Mouse (Mus musculus): ENCODE measurements around the gene Cnst. TPM values are rescaled to one million over a fixed set of nuclear protein-coding genes. Genes with fewer than 3 reads are reported as not detected.

Gene Cnst
- polyA plus RNA-seq, 1 experiment from 2014 or later, result 18.0 TPM

- H3K4me3 ChIP-seq, result no peak overlapping the region
- no peak for ATAC-seq (ENCODE audit: borderline replicate concordance, extremely low read depth, low FRiP score, low TSS enrichment)
- no peak overlapping the region for H3K9ac ChIP-seq
- H3K27me3 ChIP-seq, result no peaks in the 10 kb centered on the region
- H3K4me1 ChIP-seq, result 0 out of 2 replicates have a peak, but pooled peaks cover 3% of the 10 kb centered on the region
- no peaks in the 10 kb centered on the region for H3K36me3 ChIP-seq
- 64% methylated on average over 11 of the region's 11 CpGs for WGBS
- H3K9me3 ChIP-seq, result no peaks in the 10 kb centered on the region
- no peak overlapping the region for H3K4me2 ChIP-seq
- H3K27ac ChIP-seq, result no peak overlapping the region
Observed at GRCm38 (mm10) chr1:179559446-179560194, 13.4 kb downstream of the Cnst start.

- ATAC-seq (ENCODE audit: borderline replicate concordance, extremely low read depth, low FRiP score, low TSS enrichment), result no peak
- Histone ChIP-seq H3K9ac (no peak overlapping the region), H3K4me3 (no peak overlapping the region), H3K9me3 (no peaks in the 10 kb centered on the region), H3K27me3 (no peaks in the 10 kb centered on the region), H3K36me3 (no peaks in the 10 kb centered on the region), H3K4me2 (no peak overlapping the region), H3K27ac (no peak overlapping the region), H3K4me1 (0 out of 2 replicates have a peak, but pooled peaks cover 3% of the 10 kb centered on the region)
- 92% methylated on average over 6 of the region's 6 CpGs for WGBS
Observed at GRCm38 (mm10) chr1:179560845-179561430, 14.8 kb downstream of the Cnst start.

- no peaks in the 10 kb centered on the region for H3K9me3 ChIP-seq
- no peak overlapping the region for H3K4me2 ChIP-seq
- no peak overlapping the region for H3K27ac ChIP-seq
- H3K9ac ChIP-seq, result no peak overlapping the region
- H3K4me1 ChIP-seq, result peaks cover 10% of the 10 kb centered on the region
- no peaks in the 10 kb centered on the region for H3K27me3 ChIP-seq
- no peak for ATAC-seq (ENCODE audit: borderline replicate concordance, extremely low read depth, low FRiP score, low TSS enrichment)
- no peaks in the 10 kb centered on the region for H3K36me3 ChIP-seq
- H3K4me3 ChIP-seq, result no peak overlapping the region
- 80% methylated on average over 4 of the region's 4 CpGs for WGBS
Observed at GRCm38 (mm10) chr1:179563211-179563610, 17.0 kb downstream of the Cnst start.

GRCm38 (mm10) chr1:179563926-179564325, 17.8 kb downstream of the Cnst start:
- no peaks in the 10 kb centered on the region for H3K36me3 ChIP-seq
- no peak overlapping the region for H3K27ac ChIP-seq
- peaks cover 14% of the 10 kb centered on the region for H3K4me1 ChIP-seq
- H3K4me2 ChIP-seq, result no peak overlapping the region
- H3K4me3 ChIP-seq, result no peak overlapping the region
- 61% methylated on average over 5 of the region's 5 CpGs for WGBS
- H3K9me3 ChIP-seq, result no peaks in the 10 kb centered on the region
- ATAC-seq (ENCODE audit: borderline replicate concordance, extremely low read depth, low FRiP score, low TSS enrichment), result no peak
- H3K27me3 ChIP-seq, result no peaks in the 10 kb centered on the region
- no peak overlapping the region for H3K9ac ChIP-seq

GRCm38 (mm10) chr1:179567558-179567957, 21.4 kb downstream of the Cnst start:
- no peak overlapping the region for H3K4me3 ChIP-seq
- ATAC-seq (ENCODE audit: borderline replicate concordance, extremely low read depth, low FRiP score, low TSS enrichment), result no peak
- H3K36me3 ChIP-seq, result no peaks in the 10 kb centered on the region
- H3K9ac ChIP-seq, result no peak overlapping the region
- no peaks in the 10 kb centered on the region for H3K27me3 ChIP-seq
- no peak overlapping the region for H3K4me2 ChIP-seq
- peaks cover 16% of the 10 kb centered on the region for H3K4me1 ChIP-seq
- no peaks in the 10 kb centered on the region for H3K9me3 ChIP-seq
- H3K27ac ChIP-seq, result peak overlapping the region; percentile 73; the same call in 1 of the 2 replicates
- 63% methylated on average over 7 of the region's 7 CpGs for WGBS

- H3K4me2 ChIP-seq, result no peak overlapping the region
- H3K9me3 ChIP-seq, result no peaks in the 10 kb centered on the region
- H3K27ac ChIP-seq, result peak overlapping the region; percentile 73
- no peak overlapping the region for H3K4me3 ChIP-seq
- peak; percentile 69; the same call in 1 of the 2 replicates for ATAC-seq (ENCODE audit: borderline replicate concordance, extremely low read depth, low FRiP score, low TSS enrichment)
- no peaks in the 10 kb centered on the region for H3K27me3 ChIP-seq
- peaks cover 16% of the 10 kb centered on the region for H3K4me1 ChIP-seq
- 54% methylated on average over 4 of the region's 4 CpGs for WGBS
- no peak overlapping the region for H3K9ac ChIP-seq
- no peaks in the 10 kb centered on the region for H3K36me3 ChIP-seq
Observed at GRCm38 (mm10) chr1:179568690-179569398, 22.7 kb downstream of the Cnst start.

GRCm38 (mm10) chr1:179570482-179570881, 24.3 kb downstream of the Cnst start:
- H3K9ac ChIP-seq, result no peak overlapping the region; the same call in 1 of the 2 replicates
- no peak for ATAC-seq (ENCODE audit: borderline replicate concordance, extremely low read depth, low FRiP score, low TSS enrichment)
- H3K4me1 ChIP-seq, result peaks cover 16% of the 10 kb centered on the region
- H3K9me3 ChIP-seq, result no peaks in the 10 kb centered on the region
- 90% methylated on average over 1 of the region's 1 CpGs for WGBS
- H3K27me3 ChIP-seq, result no peaks in the 10 kb centered on the region
- H3K4me2 ChIP-seq, result no peak overlapping the region
- no peaks in the 10 kb centered on the region for H3K36me3 ChIP-seq
- no peak overlapping the region for H3K27ac ChIP-seq
- H3K4me3 ChIP-seq, result no peak overlapping the region

- Histone ChIP-seq H3K9ac (no peak overlapping the region), H3K9me3 (no peaks in the 10 kb centered on the region), H3K4me3 (no peak overlapping the region), H3K27me3 (no peaks in the 10 kb centered on the region), H3K4me2 (no peak overlapping the region), H3K4me1 (peaks cover 16% of the 10 kb centered on the region), H3K27ac (no peak overlapping the region), H3K36me3 (no peaks in the 10 kb centered on the region)
- 80% methylated on average over 4 of the region's 4 CpGs for WGBS
- no peak for ATAC-seq (ENCODE audit: borderline replicate concordance, extremely low read depth, low FRiP score, low TSS enrichment)
Observed at GRCm38 (mm10) chr1:179571686-179572085, 25.5 kb downstream of the Cnst start.

GRCm38 (mm10) chr1:179573650-179574206, 27.6 kb downstream of the Cnst start:
- peaks cover 7% of the 10 kb centered on the region for H3K4me1 ChIP-seq
- no peak overlapping the region for H3K9ac ChIP-seq
- H3K9me3 ChIP-seq, result no peaks in the 10 kb centered on the region
- no peak for ATAC-seq (ENCODE audit: borderline replicate concordance, extremely low read depth, low FRiP score, low TSS enrichment)
- H3K27ac ChIP-seq, result no peak overlapping the region
- no peak overlapping the region for H3K4me3 ChIP-seq
- H3K36me3 ChIP-seq, result no peaks in the 10 kb centered on the region
- H3K4me2 ChIP-seq, result no peak overlapping the region
- H3K27me3 ChIP-seq, result no peaks in the 10 kb centered on the region
- 55% methylated on average over 6 of the region's 6 CpGs for WGBS

- no peaks in the 10 kb centered on the region for H3K4me1 ChIP-seq
- H3K4me2 ChIP-seq, result no peak overlapping the region
- H3K9me3 ChIP-seq, result no peaks in the 10 kb centered on the region
- 57% methylated on average over 6 of the region's 6 CpGs for WGBS
- no peaks in the 10 kb centered on the region for H3K36me3 ChIP-seq
- H3K4me3 ChIP-seq, result no peak overlapping the region
- no peak overlapping the region for H3K27ac ChIP-seq
- H3K27me3 ChIP-seq, result no peaks in the 10 kb centered on the region
- H3K9ac ChIP-seq, result no peak overlapping the region
- ATAC-seq (ENCODE audit: borderline replicate concordance, extremely low read depth, low FRiP score, low TSS enrichment), result no peak
Observed at GRCm38 (mm10) chr1:179578625-179579024, 32.5 kb downstream of the Cnst start.

- Histone ChIP-seq H3K9ac (no peak overlapping the region), H3K4me2 (no peak overlapping the region), H3K4me1 (no peaks in the 10 kb centered on the region), H3K9me3 (no peaks in the 10 kb centered on the region), H3K27me3 (no peaks in the 10 kb centered on the region), H3K4me3 (no peak overlapping the region), H3K36me3 (no peaks in the 10 kb centered on the region), H3K27ac (no peak overlapping the region)
- ATAC-seq (ENCODE audit: borderline replicate concordance, extremely low read depth, low FRiP score, low TSS enrichment), result no peak
- WGBS, result 53% methylated on average over 8 of the region's 8 CpGs
Observed at GRCm38 (mm10) chr1:179580200-179580599, 34.0 kb downstream of the Cnst start.

GRCm38 (mm10) chr1:179581422-179581821, 35.3 kb downstream of the Cnst start:
- no peaks in the 10 kb centered on the region for H3K36me3 ChIP-seq
- H3K27me3 ChIP-seq, result no peaks in the 10 kb centered on the region
- no peak overlapping the region for H3K4me2 ChIP-seq
- ATAC-seq (ENCODE audit: borderline replicate concordance, extremely low read depth, low FRiP score, low TSS enrichment), result no peak
- no peak overlapping the region for H3K4me3 ChIP-seq
- no peaks in the 10 kb centered on the region for H3K4me1 ChIP-seq
- 90% methylated on average over 10 of the region's 10 CpGs for WGBS
- H3K27ac ChIP-seq, result no peak overlapping the region
- no peaks in the 10 kb centered on the region for H3K9me3 ChIP-seq
- no peak overlapping the region for H3K9ac ChIP-seq
